Mouse (Mus musculus) heart, embryonic 11.5 days (tissue): ENCODE measurements at regions not wholly inside any gene's neighbourhood (a gene's known extent, or its start where the extent isn't known, plus 50 kb on each side); places are given as distances from the start of the nearest gene placed in this dataset.

ENCODE experiments used
- ATAC-seq: fragments of 200-750 bp; cut with Nextera tagmentation; replicated peaks from 2 replicates; pipeline ENCODE4 v1.8.0; 2017; ENCODE audit warnings: moderate library complexity; ENCODE audit not compliant: insufficient number of reproducible peaks, low FRiP score, low TSS enrichment
- H3K27ac ChIP-seq: fragments of 300-500 bp; sonication (generic); 2 replicates; pipeline ENCODE4 v1.5.1; 2014; ENCODE audit warnings: mild to moderate bottlenecking, low read depth, low read length
- H3K27me3 ChIP-seq: fragments of 300-500 bp; sonication (generic); 2 replicates; pipeline ENCODE4 v1.6.1; 2014; ENCODE audit warnings: mild to moderate bottlenecking, low read length, mixed read lengths; ENCODE audit not compliant: control insufficient read depth, insufficient read depth
- H3K36me3 ChIP-seq: fragments of 300-500 bp; sonication (generic); 2 replicates; pipeline ENCODE4 v1.6.1; 2014; ENCODE audit warnings: mild to moderate bottlenecking, low read length, moderate library complexity, mixed read lengths; ENCODE audit not compliant: control insufficient read depth, insufficient read depth
- H3K4me1 ChIP-seq: fragments of 300-500 bp; sonication (generic); 2 replicates; pipeline ENCODE4 v1.6.1; 2014; ENCODE audit warnings: low read length; ENCODE audit not compliant: control insufficient read depth, insufficient read depth
- H3K4me2 ChIP-seq: fragments of 300-500 bp; sonication (generic); 2 replicates; pipeline ENCODE4 v1.6.1; 2014; ENCODE audit warnings: mild to moderate bottlenecking, moderate library complexity
- H3K4me3 ChIP-seq: fragments of 300-500 bp; sonication (generic); 2 replicates; pipeline ENCODE4 v1.5.1; 2014; ENCODE audit warnings: low read depth, low read length
- H3K9ac ChIP-seq: fragments of 300-500 bp; sonication (generic); 2 replicates; pipeline ENCODE4 v1.6.1; 2014; ENCODE audit warnings: mild to moderate bottlenecking, low read depth, low read length, moderate library complexity
- H3K9me3 ChIP-seq: fragments of 300-500 bp; sonication (generic); replicated peaks from 2 replicates; pipeline ENCODE4 v1.6.1; 2016; ENCODE audit warnings: low read length; ENCODE audit not compliant: control insufficient read depth
- WGBS: fragments of 180-500 bp; shearing (Covaris S2); extraction: QIAGEN DNeasy Blood & Tissue Kit; methylation state at CpG from one replicate; pipeline ENCODE4 v1.1.7; 2014; ENCODE audit not compliant: insufficient replicate concordance; 5-methylcytosine and 5-hydroxymethylcytosine counted together

DNA sequence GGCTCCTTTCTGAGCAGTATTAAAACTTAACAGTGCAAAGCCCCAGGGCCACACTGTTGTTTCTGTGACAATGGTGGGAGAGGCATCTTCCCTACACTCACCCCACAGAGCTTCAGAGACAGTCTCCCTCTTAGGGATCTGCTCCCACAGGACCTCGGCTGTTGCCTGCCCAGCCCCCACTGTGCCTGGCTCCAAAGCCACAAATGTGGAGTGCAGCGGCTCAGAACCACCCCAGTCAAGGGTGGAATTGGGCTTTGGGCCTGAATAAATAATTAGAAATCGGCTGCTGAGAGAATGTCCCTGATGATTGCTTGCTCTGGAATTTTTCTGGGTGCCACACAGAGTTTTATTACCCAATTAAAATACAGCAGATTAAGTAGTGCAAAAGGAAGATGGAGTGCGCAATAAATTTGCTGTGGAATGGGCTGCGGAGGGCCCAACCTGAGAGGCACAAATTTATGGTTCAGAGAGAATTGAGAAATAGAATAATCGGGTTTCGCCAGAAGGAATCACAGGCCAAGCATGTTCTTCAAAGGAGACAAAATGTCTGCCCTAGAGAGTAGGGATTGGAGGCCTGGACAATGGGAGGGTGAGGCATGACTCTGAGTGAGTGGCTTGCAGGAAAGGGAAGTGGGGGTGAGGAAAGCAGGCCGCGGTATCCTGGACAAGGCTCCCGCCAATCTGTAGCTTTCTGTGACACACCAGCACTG is 56.4 kb downstream of the Cd24a start:
- WGBS = 84% methylated on average over 10 of the region's 10 CpGs
- no peaks in the 10 kb centered on the region for H3K4me1 ChIP-seq
- H3K9me3 ChIP-seq = no peaks in the 10 kb centered on the region
- H3K27ac ChIP-seq = no peak overlapping the region
- ATAC-seq = no peak
- H3K27me3 ChIP-seq = no peaks in the 10 kb centered on the region
- H3K36me3 ChIP-seq = no peaks in the 10 kb centered on the region
- no peak overlapping the region for H3K4me3 ChIP-seq
- H3K4me2 ChIP-seq = no peak overlapping the region
- H3K9ac ChIP-seq = no peak overlapping the region

DNA sequence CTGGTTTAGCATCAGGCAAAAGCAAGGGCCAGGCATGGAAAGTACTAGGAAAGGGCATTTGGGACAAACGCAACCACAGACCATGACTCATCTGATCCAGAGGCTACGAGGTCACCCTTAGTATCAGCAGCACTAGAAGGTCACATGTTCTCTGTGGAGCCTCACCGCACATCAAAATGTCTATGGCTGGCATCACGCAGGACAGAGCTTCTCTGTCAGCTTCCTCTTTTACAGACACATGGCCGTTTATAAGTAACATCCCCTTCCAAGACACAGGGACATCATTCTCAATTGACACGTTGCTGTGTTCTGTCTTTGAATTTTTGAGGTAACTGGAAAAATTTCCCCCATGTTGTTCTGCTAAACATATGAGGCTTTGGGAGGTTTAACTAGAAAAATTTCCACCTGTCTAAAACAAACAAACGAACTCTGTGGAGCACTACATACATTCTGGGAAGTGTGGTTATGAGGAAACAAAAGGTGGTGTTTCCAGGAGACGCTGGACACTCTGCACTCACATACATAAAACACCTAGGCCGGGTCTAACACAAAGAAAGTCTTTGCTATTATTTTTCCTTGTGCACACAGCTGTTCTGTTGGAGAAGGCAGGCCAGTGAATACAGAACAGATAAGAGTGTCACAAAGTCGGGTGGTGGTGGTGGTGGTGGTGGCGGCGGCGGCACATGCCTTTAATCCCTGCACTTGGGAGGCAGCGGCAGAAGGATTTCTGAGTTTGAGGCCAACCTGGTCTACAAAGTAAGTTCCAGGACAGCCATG is 63.3 kb downstream of the Cd24a start:
- Histone ChIP-seq H3K27me3 (no peaks in the 10 kb centered on the region), H3K36me3 (no peaks in the 10 kb centered on the region), H3K9ac (no peak overlapping the region), H3K4me2 (no peak overlapping the region), H3K4me3 (no peak overlapping the region), H3K27ac (no peak overlapping the region), H3K4me1 (peaks cover 5% of the 10 kb centered on the region), H3K9me3 (no peaks in the 10 kb centered on the region)
- WGBS = 55% methylated on average over 14 of the region's 14 CpGs
- ATAC-seq = no peak

DNA sequence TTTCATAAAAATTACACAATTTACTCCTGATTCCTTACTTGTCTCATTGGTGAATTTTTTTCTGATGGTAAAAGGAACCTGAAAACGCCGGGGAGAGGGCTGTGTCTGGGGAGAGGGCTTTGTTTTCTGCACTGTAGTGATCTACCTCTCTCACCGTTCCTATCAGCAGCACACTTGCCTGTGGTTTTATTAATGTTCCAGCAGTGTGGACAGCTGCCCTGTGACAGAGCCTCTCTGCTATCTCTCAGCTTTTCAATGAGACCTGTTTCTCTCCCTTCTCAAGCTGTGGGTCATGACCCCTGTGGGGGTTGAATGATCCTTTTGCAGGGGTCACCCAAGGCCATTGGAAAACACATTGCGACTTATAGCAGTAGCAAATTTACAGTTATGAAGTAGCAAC is 68.2 kb downstream of the Cd24a start:
- Histone ChIP-seq H3K27me3 (no peaks in the 10 kb centered on the region; the same call in 1 of the 2 replicates), H3K9ac (no peak overlapping the region), H3K4me3 (no peak overlapping the region), H3K9me3 (no peaks in the 10 kb centered on the region), H3K36me3 (no peaks in the 10 kb centered on the region), H3K4me1 (peaks cover 12% of the 10 kb centered on the region), H3K4me2 (no peak overlapping the region), H3K27ac (no peak overlapping the region)
- WGBS = 36% methylated on average over 4 of the region's 4 CpGs
- no peak for ATAC-seq

DNA sequence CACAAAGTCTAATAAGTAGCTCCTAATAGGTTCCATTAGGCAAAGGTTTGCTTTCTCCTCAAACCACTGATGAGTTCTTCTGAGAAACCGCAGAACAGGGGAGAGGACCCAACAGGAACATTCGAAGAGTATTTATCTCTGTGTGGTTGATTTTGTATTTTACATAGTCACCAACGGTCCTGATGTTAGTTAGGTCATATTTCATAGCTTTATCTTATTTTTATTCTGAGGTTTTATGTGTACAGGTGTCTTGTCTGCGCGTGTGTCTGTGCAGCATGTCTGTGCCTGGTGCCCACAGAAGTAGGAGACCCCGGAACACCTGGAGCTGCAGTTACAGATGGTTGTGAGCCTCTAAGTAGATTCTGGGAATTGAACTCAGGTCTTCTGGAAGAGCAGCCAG is 68.9 kb downstream of the Cd24a start:
- H3K27ac ChIP-seq = no peak overlapping the region
- 86% methylated on average over 6 of the region's 6 CpGs for WGBS

DNA sequence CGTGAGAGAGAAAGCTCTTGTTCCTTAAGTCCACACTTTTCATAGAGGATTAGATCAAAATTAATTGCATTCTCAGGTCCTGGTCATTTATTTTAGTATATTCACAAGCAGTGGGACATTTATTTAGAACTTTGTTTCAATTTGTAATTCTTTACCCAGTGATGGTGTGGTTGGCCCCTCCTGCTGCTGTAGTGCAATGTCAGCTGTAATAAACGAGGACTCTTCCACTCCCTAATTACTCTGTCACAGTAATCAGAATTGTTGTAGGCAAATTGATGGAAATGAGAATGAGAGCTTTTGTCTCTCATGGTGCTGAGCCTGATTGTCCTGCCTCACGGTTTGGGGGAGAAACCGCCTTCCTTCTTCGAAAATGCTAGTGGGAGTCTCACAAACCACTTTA is 70.1 kb downstream of the Cd24a start:
- no peak for ATAC-seq
- H3K27me3 ChIP-seq = no peaks in the 10 kb centered on the region; the same call in 1 of the 2 replicates

More for the DNA sequence above, 68.9 kb downstream of the Cd24a start:
- Histone ChIP-seq H3K4me1 (peaks cover 12% of the 10 kb centered on the region), H3K9ac (no peak overlapping the region), H3K4me3 (no peak overlapping the region), H3K9me3 (no peaks in the 10 kb centered on the region), H3K36me3 (no peaks in the 10 kb centered on the region), H3K27me3 (no peaks in the 10 kb centered on the region; the same call in 1 of the 2 replicates), H3K4me2 (no peak overlapping the region)
- ATAC-seq = no peak

DNA sequence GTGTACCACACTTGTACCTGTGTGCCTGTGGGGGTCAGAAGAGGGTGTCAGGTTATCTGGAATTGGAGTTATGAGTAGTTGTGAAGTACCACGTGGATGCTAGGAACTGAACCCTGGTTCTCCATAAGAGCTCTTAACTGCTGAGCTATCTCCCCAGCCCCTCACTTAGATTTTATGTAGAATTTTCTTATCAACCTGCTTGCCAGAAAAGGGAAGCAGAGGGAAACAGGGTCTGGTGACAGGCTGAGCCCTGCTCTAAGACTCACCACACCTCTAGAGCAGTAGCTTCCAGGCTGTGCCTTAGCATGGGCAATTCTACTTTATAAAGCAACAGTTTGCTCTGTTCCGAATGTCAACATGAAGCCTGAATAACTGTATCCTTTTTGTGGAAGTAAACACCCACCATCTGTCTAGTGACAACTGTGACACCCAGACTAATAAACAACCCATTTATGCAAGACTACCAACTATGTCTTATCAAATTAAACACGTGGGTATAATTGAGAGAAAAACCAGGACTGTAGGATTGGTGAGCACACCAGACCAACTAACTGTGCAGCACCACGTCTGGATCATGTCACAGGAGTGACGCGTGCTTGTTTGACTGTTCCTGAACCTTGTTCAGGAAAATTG is 70.8 kb downstream of the Cd24a start:
- Histone ChIP-seq H3K4me2 (no peak overlapping the region), H3K4me1 (peaks cover 12% of the 10 kb centered on the region), H3K27ac (no peak overlapping the region), H3K27me3 (no peaks in the 10 kb centered on the region; the same call in 1 of the 2 replicates), H3K4me3 (no peak overlapping the region), H3K9ac (no peak overlapping the region), H3K36me3 (no peaks in the 10 kb centered on the region), H3K9me3 (no peaks in the 10 kb centered on the region)
- 47% methylated on average over 6 of the region's 6 CpGs for WGBS
- no peak for ATAC-seq

More for the DNA sequence above, 70.1 kb downstream of the Cd24a start:
- H3K4me2 ChIP-seq = no peak overlapping the region
- no peaks in the 10 kb centered on the region for H3K9me3 ChIP-seq
- no peak overlapping the region for H3K9ac ChIP-seq
- H3K4me1 ChIP-seq = peaks cover 12% of the 10 kb centered on the region
- H3K27ac ChIP-seq = no peak overlapping the region
- H3K4me3 ChIP-seq = no peak overlapping the region
- H3K36me3 ChIP-seq = no peaks in the 10 kb centered on the region
- WGBS = 65% methylated on average over 5 of the region's 5 CpGs

DNA sequence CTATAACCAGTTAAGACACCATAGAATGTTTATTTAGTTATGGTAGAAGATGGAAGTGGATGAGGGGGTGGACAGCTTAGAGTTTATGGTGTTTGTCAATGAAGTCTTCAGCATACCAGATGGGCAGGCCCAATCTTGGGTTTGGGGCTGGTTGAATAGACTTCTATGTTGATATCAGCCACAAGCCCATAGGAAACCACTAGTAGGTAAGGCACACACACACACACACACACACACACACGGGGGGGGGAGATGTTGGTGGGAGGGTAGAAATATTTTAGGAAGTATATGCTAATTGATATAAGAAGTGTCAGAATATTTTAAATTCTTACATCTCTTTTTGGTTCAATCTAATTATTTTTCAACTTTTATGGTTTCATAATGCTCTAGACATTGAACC is 72.4 kb downstream of the Cd24a start:
- H3K4me3 ChIP-seq = no peak overlapping the region
- ATAC-seq = no peak
- H3K27me3 ChIP-seq = no peaks in the 10 kb centered on the region; the same call in 1 of the 2 replicates
- H3K27ac ChIP-seq = no peak overlapping the region
- H3K4me1 ChIP-seq = peaks cover 19% of the 10 kb centered on the region
- WGBS = 70% methylated on average over 1 of the region's 1 CpGs
- H3K9me3 ChIP-seq = no peaks in the 10 kb centered on the region
- H3K9ac ChIP-seq = no peak overlapping the region
- H3K36me3 ChIP-seq = no peaks in the 10 kb centered on the region
- H3K4me2 ChIP-seq = no peak overlapping the region

DNA sequence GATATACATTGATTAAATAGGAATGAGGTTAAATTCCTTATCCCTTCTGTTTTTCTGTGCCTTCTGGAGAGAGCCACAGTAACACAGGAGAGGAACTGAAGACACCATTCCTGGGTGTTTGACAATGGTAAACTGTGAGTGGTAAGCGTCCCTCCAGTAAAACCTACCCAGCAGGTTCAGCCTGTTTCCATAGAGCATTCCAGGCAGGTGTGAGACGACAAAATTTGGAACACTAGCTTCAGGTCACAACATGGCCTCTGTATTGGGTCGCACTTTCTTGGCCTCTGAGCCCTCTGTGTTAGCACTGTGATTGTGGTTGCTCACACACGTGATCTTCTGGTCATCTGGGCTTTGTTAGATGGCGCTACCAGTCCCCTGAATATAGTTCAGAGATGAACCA is 73.4 kb downstream of the Cd24a start:
- whole genome bisulfite sequencing = 69% methylated on average over 5 of the region's 5 CpGs
- no peaks in the 10 kb centered on the region for H3K36me3 ChIP-seq
- ATAC-seq = no peak
- H3K9me3 ChIP-seq = no peaks in the 10 kb centered on the region
- H3K9ac ChIP-seq = no peak overlapping the region
- peaks cover 17% of the 10 kb centered on the region for H3K4me1 ChIP-seq
- no peak overlapping the region for H3K4me3 ChIP-seq
- no peaks in the 10 kb centered on the region; the same call in 1 of the 2 replicates for H3K27me3 ChIP-seq
- H3K4me2 ChIP-seq = no peak overlapping the region
- no peak overlapping the region for H3K27ac ChIP-seq
